Mouse (Mus musculus) kidney, postnatal 14 days (tissue): ENCODE data around the gene Tlr13.
"Not testable (repeated sequence)": the region's sequence is repeated elsewhere in the genome, so short reads cannot be mapped to it uniquely, and the experiment has no call there.

ENCODE experiments used
- DNase-seq: peaks from one replicate; pipeline ENCODE4 v3.0.0; 2022; ENCODE audit warnings: mixed read lengths

The Tlr13 gene

DNA sequence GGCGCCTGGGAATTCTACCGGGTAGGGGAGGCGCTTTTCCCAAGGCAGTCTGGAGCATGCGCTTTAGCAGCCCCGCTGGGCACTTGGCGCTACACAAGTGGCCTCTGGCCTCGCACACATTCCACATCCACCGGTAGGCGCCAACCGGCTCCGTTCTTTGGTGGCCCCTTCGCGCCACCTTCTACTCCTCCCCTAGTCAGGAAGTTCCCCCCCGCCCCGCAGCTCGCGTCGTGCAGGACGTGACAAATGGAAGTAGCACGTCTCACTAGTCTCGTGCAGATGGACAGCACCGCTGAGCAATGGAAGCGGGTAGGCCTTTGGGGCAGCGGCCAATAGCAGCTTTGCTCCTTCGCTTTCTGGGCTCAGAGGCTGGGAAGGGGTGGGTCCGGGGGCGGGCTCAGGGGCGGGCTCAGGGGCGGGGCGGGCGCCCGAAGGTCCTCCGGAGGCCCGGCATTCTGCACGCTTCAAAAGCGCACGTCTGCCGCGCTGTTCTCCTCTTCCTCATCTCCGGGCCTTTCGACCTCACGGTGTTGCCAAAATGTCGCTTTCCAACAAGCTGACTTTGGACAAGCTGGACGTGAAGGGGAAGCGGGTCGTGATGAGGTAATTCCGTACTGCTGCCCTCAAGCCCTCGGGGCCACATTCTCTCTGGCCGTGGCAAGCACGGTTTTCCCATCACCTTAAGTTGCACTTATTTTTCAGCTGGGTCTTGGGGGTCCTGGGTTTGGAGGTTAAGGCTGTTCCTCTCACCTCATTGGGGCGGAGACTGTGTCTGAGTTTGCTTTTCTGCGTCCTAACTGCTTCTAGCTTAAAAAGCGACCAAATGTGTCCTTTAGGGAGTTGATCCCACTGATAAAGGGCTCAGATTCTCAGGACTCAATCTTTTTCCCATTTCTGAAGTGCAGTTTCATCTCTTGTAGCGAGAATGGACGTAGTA, 44.0 kb downstream of the Tlr13 start, which contains the start of gene Pgk1:
Gene Pgk1, plus strand, starts transcription at position 388 of the 937 bp plus-strand sequence.
- DNase-seq = peak; percentile 95

DNA sequence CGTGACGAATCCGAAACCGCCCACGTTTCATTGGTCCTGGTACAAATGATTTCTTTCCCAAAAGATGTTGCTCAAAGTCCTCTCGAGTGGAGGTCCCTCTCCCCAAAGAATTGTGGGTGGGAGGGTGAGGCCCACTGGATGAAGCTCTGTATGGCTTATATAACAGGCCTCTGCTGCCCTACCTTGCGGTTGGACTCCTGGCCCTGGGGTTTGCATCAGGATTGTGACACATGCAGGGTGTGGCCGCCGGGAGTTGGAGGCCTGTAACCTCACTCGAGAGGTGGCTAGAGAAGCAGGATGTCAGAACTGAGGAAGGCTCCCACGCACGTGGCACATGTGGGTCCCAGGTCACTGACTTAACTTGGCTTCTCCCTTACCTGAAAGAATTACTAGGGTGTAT, 44.7 kb downstream of the Tlr13 start:
- DNase-seq = peak; percentile 34

DNA sequence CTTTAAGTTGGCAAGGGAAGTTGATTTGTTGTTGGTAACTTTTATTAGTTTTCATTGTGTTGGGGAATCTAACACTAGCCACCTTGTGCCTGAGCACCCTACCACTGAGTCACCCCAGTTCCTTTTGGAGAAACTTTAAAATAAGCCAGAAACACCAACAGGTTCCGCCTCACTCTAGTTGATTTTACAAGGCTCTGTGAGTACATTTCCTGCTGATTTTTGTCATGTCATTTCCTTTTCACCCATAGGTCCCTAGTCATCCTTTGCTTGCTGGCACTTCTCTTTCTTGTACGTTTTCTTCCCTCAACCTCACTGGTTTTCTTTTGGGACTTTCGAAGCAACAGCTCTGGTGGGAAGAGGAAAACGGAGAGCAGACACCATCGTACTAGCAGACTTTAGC, 46.4 kb downstream of the Tlr13 start:
- no peak for DNase-seq

DNA sequence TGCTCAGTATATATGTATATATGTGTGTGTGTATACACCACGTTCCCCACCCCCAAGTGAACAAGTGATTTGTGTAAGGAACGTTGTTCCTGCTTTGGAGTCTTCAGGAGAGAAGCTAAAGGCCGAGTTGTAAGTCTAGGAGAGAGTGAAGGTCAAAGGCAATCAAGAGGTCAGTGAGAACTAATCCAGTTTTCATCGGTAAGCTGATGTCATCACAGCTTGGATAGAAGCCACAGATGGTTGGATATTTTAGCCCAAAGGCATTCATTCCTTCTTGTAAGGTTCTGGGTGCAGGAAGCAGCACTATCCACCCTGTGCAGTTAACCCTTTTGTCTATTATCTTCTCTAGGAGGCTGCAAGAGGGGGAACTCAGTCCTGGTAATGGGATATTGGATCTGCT, 47.1 kb downstream of the Tlr13 start:
- DNase-seq = no peak

DNA sequence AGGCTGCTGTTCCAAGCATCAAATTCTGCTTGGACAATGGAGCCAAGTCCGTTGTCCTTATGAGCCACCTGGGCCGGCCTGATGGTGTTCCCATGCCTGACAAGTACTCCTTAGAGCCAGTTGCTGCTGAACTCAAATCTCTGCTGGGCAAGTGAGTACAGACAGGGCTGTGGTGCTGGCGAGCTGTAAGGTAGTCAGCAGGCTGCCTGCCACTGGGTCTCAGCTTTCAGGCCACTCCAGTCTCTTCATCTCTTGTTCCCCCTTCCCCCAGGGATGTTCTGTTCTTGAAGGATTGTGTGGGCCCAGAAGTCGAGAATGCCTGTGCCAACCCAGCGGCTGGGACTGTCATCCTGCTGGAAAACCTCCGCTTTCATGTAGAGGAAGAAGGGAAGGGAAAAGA, 51.4 kb downstream of the Tlr13 start:
- DNase-seq = not testable (repeated sequence)

DNA sequence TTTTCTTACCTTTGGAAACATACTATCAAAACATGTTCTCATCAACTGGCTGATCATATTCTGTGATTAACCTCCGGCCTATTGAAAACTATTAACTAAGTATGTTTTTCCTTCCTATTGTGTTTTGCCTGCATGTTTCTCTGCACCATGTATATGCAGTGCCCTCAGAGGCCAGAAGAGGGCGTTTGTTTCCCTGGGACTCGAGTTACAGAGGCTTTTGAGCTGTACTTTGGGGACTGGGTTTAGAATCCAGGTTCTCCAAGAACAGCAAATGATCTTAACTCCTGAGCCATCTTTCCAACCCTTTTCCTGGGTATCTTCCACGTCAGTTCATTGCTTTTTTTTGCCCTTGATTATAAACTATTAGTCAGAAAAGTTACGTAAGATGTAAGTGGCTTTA, 54.3 kb downstream of the Tlr13 start:
- DNase-seq = no peak

DNA sequence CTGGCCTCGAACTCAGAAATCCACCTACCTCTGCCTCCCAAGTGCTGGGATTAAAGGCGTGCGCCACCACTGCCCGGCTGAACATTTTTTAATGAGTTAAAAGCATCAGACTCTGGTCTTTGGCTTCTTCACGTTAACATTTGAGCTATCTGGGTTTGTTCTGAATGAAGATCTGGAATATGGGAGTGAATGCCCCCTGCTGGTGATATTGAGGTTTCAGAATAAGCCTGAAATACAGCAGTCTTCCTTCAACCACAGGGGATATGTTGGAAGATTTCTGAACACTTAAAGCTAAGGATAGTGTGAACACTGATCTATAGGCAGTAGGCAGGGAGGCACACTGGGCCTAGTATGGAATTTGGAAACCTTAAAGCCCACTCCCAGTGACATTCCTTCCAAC, 55.9 kb downstream of the Tlr13 start:
- DNase-seq = no peak

DNA sequence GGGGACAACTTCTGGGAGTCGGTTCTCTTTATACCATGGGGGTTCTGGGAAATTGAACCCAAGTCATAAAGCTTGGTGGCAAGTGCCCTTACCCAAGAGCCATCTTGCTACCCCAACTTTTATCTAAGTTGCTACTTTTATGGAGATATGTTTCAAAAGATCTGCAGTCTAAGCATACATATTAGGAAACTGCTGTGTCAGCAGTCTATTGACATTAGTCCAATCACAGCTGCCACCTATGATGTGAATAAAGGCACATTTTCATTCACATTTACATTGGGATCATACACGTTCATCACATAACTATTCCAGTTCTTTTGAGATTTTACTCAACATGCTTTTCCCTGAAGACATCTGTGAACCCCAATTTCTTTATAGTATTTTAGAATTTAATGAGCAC, 66.1 kb downstream of the Tlr13 start:
- no peak for DNase-seq
